Mouse (Mus musculus): ENCODE measurements around the gene Tmem132c. TPM values are rescaled to one million over a fixed set of nuclear protein-coding genes. Genes with fewer than 3 reads are reported as not detected.

Gene Tmem132c
- polyA plus RNA-seq (2015; fragmentation: Illumina TruSeq; extraction: RNeasy Lipid Tissue Mini Kit (QIAGEN cat#74804); ENCODE audit: insufficient read depth, low replicate concordance), result 1.9 TPM

DNA sequence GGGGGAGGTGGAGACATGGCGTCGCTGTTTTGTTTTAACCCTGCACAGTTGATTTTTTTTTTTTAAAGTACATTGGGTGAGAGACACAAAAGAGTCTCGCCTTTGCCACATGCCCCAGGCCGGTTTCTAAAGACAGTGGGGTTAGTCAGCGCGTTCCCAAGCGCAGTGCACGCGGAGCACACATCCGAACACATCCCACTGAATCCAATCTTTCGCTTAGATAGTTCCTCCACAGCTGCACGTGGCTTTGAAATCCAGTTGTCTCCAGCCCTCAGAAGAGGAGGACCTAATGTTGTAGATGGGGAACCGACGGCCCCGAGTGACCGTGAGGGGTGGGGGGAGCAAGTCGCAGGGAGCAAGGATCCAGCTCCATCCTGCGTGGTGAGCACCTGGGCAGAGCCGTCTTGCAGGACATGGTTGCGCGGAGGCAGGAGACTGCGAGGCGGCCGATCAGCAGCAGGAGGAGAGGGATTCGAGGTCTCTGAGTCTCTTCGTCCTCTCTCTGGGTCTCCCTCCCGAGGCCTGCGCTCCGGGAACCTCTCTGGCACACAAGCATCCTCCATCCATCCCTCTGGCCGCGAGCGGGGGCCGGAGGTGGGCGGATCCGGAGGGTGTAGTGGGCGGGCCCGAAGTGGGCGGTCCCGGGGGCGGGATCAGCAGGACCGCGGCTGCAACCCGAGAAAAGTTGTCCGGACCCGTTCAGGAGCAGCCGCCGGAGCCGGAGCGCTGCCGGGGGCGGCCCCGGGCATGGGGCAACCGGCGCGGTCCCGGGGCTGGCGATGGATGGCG, at the start of gene Tmem132c:
Tmem132c (plus strand) TSS at position 673 of the 789 bp plus-strand sequence.

